24 mouse cellular contexts compared by ENCODE assay signal in the genomic region with DNA sequence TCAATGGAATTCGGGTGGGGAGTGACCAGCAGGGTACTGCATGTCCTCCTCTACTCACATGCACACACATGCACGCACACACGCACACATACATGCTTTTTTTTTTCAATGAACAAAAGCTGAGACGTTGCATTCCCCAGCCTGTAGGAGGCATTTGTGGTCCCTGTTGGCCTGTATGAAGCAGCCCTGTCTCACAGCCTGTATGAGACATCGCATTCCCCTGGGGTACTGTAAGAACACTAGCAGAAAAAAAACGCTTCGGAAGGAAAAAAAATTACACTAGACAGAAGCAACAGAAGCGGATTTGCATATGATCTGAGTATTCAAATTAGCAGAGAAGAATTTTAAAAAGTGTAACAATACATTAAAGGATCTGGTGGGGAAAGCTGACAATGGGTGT. TPM values are rescaled to one million over a fixed set of nuclear protein-coding genes. Genes with fewer than 3 reads are reported as not detected.
DNase-seq lines count a peak whose midpoint lies in the region; ATAC-seq and TF ChIP-seq lines count a peak whose summit lies in the region.
"Had no signal": no experiment of that assay in that cellular context is flagged by ENCODE, and none has a peak within 500 bp of the region (broad histone marks: within the 10 kb centered on the region; RNA-seq: fewer than 3 reads in every experiment).

No protein-coding gene starts in this region.

- H3K4me1 ChIP-seq in forebrain, embryonic 14.5 days (ENCODE audit: control insufficient read depth, insufficient read depth, low read length): no peaks in the 10 kb centered on the region
- H3K4me1 ChIP-seq in forebrain, embryonic 11.5 days (replicated peaks; ENCODE audit: control insufficient read depth, insufficient read depth, low read length): no peaks in the 10 kb centered on the region
- no peaks in the 10 kb centered on the region for H3K4me1 ChIP-seq in stomach, postnatal 0 days (replicated peaks; ENCODE audit: control insufficient read depth, insufficient read depth)
- H3K4me1 ChIP-seq: embryonic facial prominence, embryonic 12.5 days; hindbrain, embryonic 12.5 days; limb, embryonic 10.5 days; liver, embryonic 12.5 days had no signal

- ATAC-seq in forebrain, embryonic 14.5 days: no peak
- no peak for ATAC-seq in forebrain, embryonic 11.5 days (replicated peaks; ENCODE audit: low FRiP score)
- no peak for ATAC-seq in stomach, postnatal 0 days (ENCODE audit: low FRiP score, low TSS enrichment)
- ATAC-seq: liver, embryonic 12.5 days had no signal

- peak; percentile 31 for TF ChIP-seq CTCF in layer of hippocampus, adult 2 months (conservative IDR thresholded peaks at IDR 0.05)
- peak; percentile 16; the same call in 1 of the 2 replicates for TF ChIP-seq CTCF in stomach, postnatal 0 days (IDR thresholded peaks at IDR 0.05; ENCODE audit: low read depth)

- 74% methylated on average over 8 of the region's 8 CpGs for WGBS in forebrain, embryonic 14.5 days
- 90% methylated on average over 8 of the region's 8 CpGs for WGBS in forebrain, embryonic 11.5 days
- 77% methylated on average over 8 of the region's 8 CpGs for WGBS in stomach, postnatal 0 days

- no peak for TF ChIP-seq EP300 in stomach, postnatal 0 days (optimal IDR thresholded peaks at IDR 0.05)

- H3K4me3 ChIP-seq in forebrain, embryonic 14.5 days (ENCODE audit: low read depth, low read length): no peak overlapping the region
- no peak overlapping the region for H3K4me3 ChIP-seq in forebrain, embryonic 11.5 days (ENCODE audit: low read depth, low read length)
- H3K4me3 ChIP-seq in layer of hippocampus, adult 2 months: no peak overlapping the region
- no peak overlapping the region for H3K4me3 ChIP-seq in stomach, postnatal 0 days (ENCODE audit: low read depth, low read length)
- H3K4me3 ChIP-seq: embryonic facial prominence, embryonic 12.5 days; heart, embryonic 10.5 days; hindbrain, embryonic 12.5 days; limb, embryonic 10.5 days; liver, embryonic 12.5 days; megakaryocyte, embryonic 14.5 days had no signal

- H3K27ac ChIP-seq in forebrain, embryonic 14.5 days (ENCODE audit: low read depth, low read length): no peak overlapping the region
- no peak overlapping the region for H3K27ac ChIP-seq in forebrain, embryonic 11.5 days (ENCODE audit: low read depth, low read length)
- no peak overlapping the region for H3K27ac ChIP-seq in layer of hippocampus, adult 2 months
- no peak overlapping the region for H3K27ac ChIP-seq in stomach, postnatal 0 days (replicated peaks)
- H3K27ac ChIP-seq: embryonic facial prominence, embryonic 12.5 days; heart, embryonic 10.5 days; hindbrain, embryonic 12.5 days; limb, embryonic 10.5 days; liver, embryonic 12.5 days had no signal

- no peak overlapping the region for H3K9ac ChIP-seq in forebrain, embryonic 14.5 days (ENCODE audit: low read length)
- H3K9ac ChIP-seq in forebrain, embryonic 11.5 days (ENCODE audit: low read length): no peak overlapping the region
- no peak overlapping the region for H3K9ac ChIP-seq in stomach, postnatal 0 days (ENCODE audit: low read length)
- H3K9ac ChIP-seq: embryonic facial prominence, embryonic 12.5 days; hindbrain, embryonic 12.5 days; liver, embryonic 12.5 days had no signal

- DNase-seq in forebrain, embryonic 14.5 days (ENCODE audit: low spot score): peak; percentile 34
- no peak for DNase-seq in forebrain, embryonic 11.5 days (ENCODE audit: low spot score)
- no peak for DNase-seq in layer of hippocampus, adult 2 months (ENCODE audit: low spot score in 2 of 2)
- DNase-seq in layer of hippocampus, postnatal 36 days: no peak
- peak; percentile 30 for DNase-seq in retina, postnatal 1 day
- no peak for DNase-seq in retina, embryonic 14.5 days (ENCODE audit: low spot score)
- DNase-seq in stomach, postnatal 0 days (ENCODE audit: low spot score): no peak
- DNase-seq in liver: no peak
- DNase-seq: adrenal gland, adult 2 months; cerebellum, adult 9-11 months; gastrocnemius, postnatal 36 days; heart, postnatal 10 days; kidney, adult 8-10 months; kidney, postnatal 14 days; lung, postnatal 14 days; right cerebral cortex, adult 18-20 months; thymus, postnatal 14 days had no signal

- H3K36me3 ChIP-seq in forebrain, embryonic 14.5 days (ENCODE audit: control insufficient read depth, insufficient read depth, low read length): no peaks in the 10 kb centered on the region
- H3K36me3 ChIP-seq in forebrain, embryonic 11.5 days (ENCODE audit: control insufficient read depth, insufficient read depth, low read length): no peaks in the 10 kb centered on the region
- no peaks in the 10 kb centered on the region for H3K36me3 ChIP-seq in stomach, postnatal 0 days (ENCODE audit: control insufficient read depth, insufficient read depth, low read length)
- H3K36me3 ChIP-seq: embryonic facial prominence, embryonic 12.5 days; heart, embryonic 10.5 days; hindbrain, embryonic 12.5 days; limb, embryonic 10.5 days; liver, embryonic 12.5 days had no signal

- no peak overlapping the region for H3K4me2 ChIP-seq in forebrain, embryonic 14.5 days (ENCODE audit: low read length)
- H3K4me2 ChIP-seq in forebrain, embryonic 11.5 days (ENCODE audit: low read depth, low read length, severe bottlenecking): no peak overlapping the region
- H3K4me2 ChIP-seq in stomach, postnatal 0 days (replicated peaks; ENCODE audit: low read depth): no peak overlapping the region
- H3K4me2 ChIP-seq: embryonic facial prominence, embryonic 12.5 days; hindbrain, embryonic 12.5 days; liver, embryonic 12.5 days had no signal

- no peaks in the 10 kb centered on the region for H3K9me3 ChIP-seq in forebrain, embryonic 14.5 days (replicated peaks; ENCODE audit: control insufficient read depth, low read length)
- no peaks in the 10 kb centered on the region for H3K9me3 ChIP-seq in forebrain, embryonic 11.5 days (ENCODE audit: control insufficient read depth, low read length)
- no peaks in the 10 kb centered on the region for H3K9me3 ChIP-seq in stomach, postnatal 0 days (ENCODE audit: control insufficient read depth, low read length)
- H3K9me3 ChIP-seq: embryonic facial prominence, embryonic 12.5 days; heart, embryonic 10.5 days; hindbrain, embryonic 12.5 days; limb, embryonic 10.5 days; liver, embryonic 12.5 days had no signal

- no peaks in the 10 kb centered on the region for H3K27me3 ChIP-seq in forebrain, embryonic 14.5 days (replicated peaks; ENCODE audit: control insufficient read depth, insufficient read depth, low read length)
- H3K27me3 ChIP-seq in forebrain, embryonic 11.5 days (ENCODE audit: control insufficient read depth, insufficient read depth, low read length): no peaks in the 10 kb centered on the region
- no peaks in the 10 kb centered on the region for H3K27me3 ChIP-seq in stomach, postnatal 0 days (ENCODE audit: control insufficient read depth, insufficient read depth, low read length)
- H3K27me3 ChIP-seq: embryonic facial prominence, embryonic 12.5 days; hindbrain, embryonic 12.5 days had no signal

RNA-seq across cellular contexts. Expression of a gene that starts 8.4 kb away (rescaled TPM):
- 24.0 and 35.5 TPM in 2 replicates for polyA plus RNA-seq in forebrain, embryonic 14.5 days (2014; fragmentation: Nextera tagmentation; extraction: Ambion mirVana)
- polyA plus RNA-seq in forebrain, embryonic 11.5 days (2014; fragmentation: Nextera tagmentation; extraction: Ambion mirVana): 17.0 and 19.9 TPM in 2 replicates
- 10 to 100 TPM; 85.1 to 86.0 TPM for total RNA-seq in layer of hippocampus, adult 2 months (2021)
- total RNA-seq in layer of hippocampus, postnatal 36 days (2021): 10 to 100 TPM; 73.6 to 81.1 TPM
- 61.8 and 62.0 TPM in 2 replicates for polyA plus RNA-seq in stomach, postnatal 0 days (2015; fragmentation: Nextera tagmentation; extraction: Ambion mirVana)
- total RNA-seq: MEL had no signal

RNA-seq across cellular contexts. Expression of a gene that starts 37.4 kb away (rescaled TPM):
- polyA plus RNA-seq in forebrain, embryonic 14.5 days (2014; fragmentation: Nextera tagmentation; extraction: Ambion mirVana): 12.7 and 15.0 TPM in 2 replicates
- 14.0 and 14.5 TPM in 2 replicates for polyA plus RNA-seq in forebrain, embryonic 11.5 days (2014; fragmentation: Nextera tagmentation; extraction: Ambion mirVana)
- total RNA-seq in layer of hippocampus, adult 2 months (2021): 10 to 100 TPM; 21.2 to 22.7 TPM
- total RNA-seq in layer of hippocampus, postnatal 36 days (2021): 10 to 100 TPM; 23.3 to 25.0 TPM
- polyA plus RNA-seq in stomach, postnatal 0 days (2015; fragmentation: Nextera tagmentation; extraction: Ambion mirVana): 7.6 and 8.3 TPM in 2 replicates

Comparison
In these comparisons a context has a peak if more than half of its experiments do, and no peak if none do; other contexts are left out.
1. DNase-seq: peak in forebrain, embryonic 14.5 days (single experiment) and retina, postnatal 1 day (single experiment); none in forebrain, embryonic 11.5 days (single experiment), layer of hippocampus, adult 2 months (0 of 2), layer of hippocampus, postnatal 36 days (0 of 2), retina, embryonic 14.5 days (single experiment), stomach, postnatal 0 days (single experiment) and liver (single experiment).